Mouse (Mus musculus): ENCODE data around the gene Ech1.
A peak's percentile ranks its signal among the peaks of the same experiment; 100 is the strongest.

Ech1 gene

DNA sequence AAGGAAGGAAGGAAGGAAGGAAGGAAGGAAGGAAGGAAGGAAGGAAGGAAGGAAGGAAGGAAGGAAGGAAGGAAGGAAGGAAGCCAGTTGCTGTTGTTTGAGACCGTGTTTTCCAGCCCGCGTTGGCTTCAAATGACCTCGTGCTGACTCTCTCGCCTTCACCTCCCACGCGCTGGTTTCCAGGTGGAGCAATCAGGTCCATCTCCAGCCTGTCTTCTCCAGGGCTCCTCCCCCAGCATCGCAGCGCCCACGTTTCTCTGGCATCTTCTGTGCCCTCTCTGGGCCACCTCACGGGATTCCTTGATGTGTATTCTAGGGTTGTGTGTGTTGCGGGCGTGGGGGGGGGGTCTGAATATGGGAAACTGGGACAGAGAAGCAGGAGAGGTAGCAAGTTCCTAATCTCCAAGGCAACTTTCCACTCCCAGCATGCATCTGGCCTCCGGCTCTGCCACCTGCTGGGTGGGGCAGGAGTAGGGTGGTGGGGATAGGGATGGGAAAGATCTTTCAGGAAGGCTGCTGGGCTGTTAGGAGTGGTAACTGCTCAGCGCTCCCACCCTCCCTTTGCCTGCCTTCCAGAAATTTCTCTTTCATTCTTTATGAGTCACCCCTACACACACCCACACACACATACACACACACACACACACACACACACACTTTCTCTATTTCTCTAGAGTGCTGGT is 37.9 kb downstream of the Ech1 start:
- DNase-seq (ENCODE audit: low spot score): peak; percentile 61

DNA sequence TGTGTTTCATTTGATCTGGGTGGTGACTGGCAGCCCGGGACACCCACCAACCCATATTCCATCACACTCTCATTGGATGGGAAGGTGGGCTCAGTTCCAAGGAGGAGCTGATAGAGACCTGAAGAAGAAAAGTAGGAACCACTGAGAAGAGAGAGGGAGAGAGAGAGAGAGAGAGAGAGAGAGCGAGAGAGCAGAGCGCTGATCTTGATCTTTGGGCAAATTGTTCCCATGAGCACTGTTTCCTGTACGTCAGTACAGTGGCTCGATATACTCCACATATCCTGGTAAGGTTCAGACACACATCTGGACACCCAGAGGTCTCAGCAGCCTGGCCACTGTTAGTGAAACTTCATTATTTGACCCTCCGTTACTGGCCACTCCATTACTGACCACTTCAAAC is 38.5 kb downstream of the Ech1 start, which contains the start of gene Lgals7:
Gene Lgals7 (plus strand): TSS at position 314 of the 400 bp plus-strand sequence.
- DNase-seq (ENCODE audit: low spot score): no peak

DNA sequence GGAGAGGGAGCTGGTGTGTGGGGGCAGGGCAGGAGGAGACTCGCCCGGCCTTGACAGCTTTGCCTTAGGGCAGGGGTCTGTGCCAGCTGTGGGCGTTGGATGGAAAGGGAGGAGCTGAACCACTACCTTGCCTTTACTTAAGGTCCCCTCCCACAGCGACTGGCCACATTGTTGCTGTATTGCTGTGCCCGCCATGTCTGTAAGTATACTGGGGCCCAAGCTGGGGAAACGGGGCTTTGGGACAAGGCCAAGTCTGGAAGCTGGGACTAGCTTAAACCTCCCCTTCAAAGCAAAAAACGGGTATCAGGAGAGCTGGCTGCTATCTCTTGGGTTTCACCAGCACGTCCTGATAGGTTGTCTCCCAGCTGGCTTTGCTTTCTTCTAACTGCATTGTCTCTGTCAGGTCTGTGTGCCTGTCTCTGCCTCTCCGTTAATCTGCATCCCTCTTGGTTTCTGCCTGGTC is 39.3 kb downstream of the Ech1 start:
- peak; percentile 71 for DNase-seq (ENCODE audit: low spot score)

DNA sequence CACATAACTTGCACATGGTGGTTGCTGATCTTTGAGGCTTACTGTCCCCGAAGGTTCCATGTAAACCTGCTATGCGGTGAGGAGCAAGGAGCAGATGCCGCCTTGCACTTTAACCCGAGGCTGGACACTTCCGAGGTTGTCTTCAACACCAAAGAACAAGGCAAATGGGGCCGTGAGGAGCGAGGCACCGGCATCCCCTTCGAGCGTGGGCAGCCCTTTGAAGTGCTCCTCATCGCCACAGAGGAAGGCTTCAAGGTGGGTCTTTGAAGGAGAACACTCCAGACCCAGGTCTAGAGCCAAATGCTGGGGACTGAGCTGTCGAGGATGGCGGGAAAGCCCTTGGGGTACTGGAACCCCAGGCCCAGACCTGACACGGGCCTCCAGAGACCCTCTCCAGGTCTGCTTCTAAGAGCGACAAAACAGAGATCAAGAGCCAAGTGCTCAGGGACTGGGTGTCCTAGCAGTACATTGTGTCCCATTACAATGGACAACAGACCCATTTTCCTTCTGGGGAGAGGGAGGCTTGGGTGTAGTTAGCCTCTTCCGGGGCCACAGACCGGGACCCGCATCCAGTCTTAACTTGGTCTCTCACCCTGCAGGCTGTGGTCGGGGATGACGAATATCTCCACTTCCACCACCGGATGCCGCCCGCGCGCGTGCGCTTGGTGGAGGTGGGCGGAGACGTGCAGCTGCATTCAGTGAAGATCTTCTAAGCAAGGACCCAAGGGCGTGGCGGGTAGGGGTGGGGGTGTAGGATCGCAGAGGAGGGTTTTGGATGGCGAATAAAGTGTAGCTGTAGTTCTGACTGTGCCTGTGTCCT is 40.7 kb downstream of the Ech1 start:
- peak; percentile 85 for DNase-seq (ENCODE audit: low spot score)

DNA sequence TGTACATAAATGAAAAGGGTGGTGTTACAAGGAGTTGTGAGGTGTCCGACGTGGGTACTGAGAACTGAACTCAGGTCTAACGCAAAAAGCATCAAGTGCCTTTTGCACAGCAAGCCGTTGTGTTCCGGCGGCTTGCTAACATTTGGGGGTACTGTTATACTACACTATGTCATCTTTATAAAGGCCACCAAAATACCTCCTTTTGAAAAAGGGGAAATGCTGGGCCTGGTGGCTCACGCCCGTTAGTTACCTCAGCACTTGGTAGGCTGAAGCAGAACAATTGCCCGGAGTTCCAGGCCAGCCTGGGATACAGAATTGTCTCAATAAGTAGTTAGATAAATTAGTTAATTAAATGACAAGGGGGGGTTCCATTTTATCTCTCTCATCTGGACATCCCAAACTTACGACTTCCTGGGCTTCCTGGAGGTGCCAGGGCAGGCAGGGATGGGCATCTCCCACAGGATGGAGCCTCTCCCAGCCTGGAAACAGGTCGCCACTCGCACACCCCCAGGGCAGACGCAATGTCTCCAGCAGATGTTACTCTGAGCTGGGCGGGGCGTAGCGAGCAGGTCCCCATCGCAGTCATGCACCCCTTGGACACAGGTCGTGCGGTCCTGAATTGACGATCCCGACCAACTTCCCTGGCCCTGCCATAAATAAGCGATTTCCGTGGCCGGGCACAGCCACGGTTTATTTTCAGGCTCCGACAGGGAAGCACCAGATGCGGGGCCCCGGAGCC is 41.9 kb downstream of the Ech1 start:
- DNase-seq (ENCODE audit: low spot score): peak; percentile 60

DNA sequence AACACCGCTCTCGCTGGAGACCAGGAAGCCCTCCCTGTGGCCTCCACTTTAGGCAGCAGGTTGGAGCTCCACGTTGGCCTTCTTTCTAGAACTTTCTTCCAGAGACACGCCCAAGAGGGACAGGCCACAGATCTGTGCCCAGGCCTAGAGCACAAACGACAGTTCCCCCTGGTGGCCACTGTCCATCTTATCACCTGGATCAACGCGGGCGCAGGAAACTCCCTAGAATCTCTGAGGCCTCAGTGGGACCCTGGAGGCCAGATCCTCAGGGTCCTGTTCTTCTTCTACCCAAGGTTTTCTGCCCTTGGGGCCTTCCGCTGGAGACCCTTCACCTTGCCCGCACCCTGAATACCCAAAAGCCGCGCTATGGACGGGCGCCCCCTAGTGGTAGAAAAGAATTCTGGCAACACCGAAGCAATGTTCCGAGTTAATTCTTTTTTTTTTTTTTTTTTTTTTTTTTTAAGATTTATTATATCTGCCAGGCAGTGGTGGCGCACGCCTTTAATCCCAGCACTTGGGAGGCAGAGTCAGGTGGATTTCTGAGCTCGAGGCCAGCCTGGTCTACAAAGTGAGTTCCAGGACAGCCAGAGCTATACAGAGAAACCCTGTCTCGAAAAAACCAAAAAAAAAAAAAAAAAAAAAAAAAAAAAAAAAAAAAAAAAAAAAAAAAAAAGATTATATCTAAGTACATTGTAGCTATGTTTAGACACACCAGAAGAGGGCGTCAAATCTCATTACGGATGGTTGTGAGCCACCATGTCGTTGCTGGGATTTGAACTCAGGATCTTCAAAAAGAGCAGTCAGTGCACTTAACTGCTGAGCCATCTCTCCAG is 42.7 kb downstream of the Ech1 start:
- DNase-seq (ENCODE audit: low spot score): peak; percentile 87

DNA sequence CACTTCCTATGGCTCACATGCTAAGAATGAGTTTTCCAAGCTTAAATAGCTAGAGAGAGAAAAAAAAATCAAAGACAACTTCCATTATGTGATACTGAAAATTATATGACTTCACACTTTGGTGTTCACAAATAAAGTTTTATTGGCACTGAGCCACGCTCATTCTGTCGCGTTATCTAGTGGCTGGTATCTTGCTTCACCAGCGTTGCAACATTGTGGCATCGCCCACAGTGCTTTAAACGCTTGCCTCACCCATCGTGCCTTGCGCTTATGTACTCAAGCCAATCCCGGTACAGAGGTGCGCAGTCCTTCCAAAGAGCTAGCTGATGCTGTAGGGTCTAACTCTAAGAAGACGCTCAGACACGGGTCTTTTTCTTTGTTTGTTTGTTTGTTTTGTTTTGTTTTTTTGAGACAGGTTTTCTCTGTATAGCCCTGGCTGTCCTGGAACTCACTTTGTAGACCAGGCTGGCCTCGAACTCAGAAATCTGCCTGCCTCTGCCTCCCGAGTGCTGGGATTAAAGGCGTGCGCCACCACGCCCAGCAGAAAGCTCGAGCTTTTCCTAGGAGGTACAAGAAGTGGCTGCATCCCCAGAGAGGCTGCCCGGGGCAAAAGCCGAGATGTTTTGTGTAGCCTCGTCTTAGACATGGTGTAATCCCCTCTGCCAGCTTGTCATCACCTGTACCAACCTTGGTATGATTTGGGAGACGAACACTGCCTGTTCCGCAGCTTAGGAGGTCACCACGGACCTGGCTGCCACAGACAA is 46.1 kb downstream of the Ech1 start:
- peak; percentile 68 for DNase-seq (ENCODE audit: low spot score)

DNA sequence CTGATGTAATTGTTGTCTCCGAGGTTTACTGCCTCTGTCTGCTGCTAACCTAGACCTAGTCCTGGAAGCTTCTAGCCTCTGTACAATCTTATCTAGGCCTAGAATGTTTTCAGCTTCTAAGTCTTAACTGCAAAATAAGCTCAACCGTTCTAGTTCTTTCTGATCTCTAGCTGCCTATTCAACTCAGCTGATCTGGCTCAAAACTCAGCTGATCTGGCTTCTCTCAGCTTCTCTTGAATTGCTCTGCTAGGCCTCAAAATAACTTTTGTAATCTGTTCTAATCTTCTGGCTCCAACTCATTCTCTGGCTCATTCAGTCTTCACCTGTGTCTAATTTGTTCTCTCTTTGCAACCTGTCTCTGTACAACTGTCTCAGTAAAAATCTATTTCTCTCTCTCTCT is 49.5 kb downstream of the Ech1 start:
- no peak for DNase-seq (ENCODE audit: low spot score)

DNA sequence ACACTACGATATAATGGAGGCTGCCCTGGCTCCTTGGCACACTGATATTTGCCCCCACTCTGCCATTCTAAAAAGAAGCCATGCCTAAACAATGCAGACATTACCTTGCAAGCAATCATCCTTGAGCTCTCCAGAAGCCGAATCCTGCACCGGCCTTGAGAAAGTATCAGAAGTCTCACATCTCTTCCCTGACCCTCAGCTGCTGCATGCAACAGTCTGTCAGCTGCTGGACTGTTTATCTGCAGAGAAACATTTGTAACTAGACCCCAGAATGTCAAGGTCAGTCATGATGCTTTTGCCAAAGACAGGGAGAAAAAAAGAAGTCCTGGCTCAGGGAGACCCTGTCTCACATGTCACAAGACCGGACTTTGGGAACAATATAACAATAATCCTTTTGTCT is 51.1 kb downstream of the Ech1 start:
- DNase-seq (ENCODE audit: low spot score): no peak

DNA sequence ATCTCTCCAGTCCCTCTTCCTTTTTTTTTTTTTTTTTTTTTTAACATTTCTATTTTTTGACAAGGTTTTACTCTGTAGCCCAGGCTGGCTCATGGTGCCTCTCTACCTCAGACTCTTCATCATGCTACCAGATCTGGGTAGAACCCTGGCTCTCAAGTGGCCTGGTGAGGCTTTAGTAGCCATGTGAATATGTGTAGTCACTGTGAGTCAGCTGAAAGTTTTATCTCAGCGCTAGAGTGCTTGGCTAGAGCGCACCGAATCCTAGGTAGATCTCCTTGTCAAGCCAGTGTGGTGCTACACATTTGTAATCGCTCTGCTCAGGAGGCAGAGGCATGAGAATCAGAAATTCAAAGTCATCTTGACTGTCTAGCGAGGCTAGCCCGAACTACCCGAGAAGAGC is 52.1 kb downstream of the Ech1 start:
- no peak for DNase-seq (ENCODE audit: low spot score)

DNA sequence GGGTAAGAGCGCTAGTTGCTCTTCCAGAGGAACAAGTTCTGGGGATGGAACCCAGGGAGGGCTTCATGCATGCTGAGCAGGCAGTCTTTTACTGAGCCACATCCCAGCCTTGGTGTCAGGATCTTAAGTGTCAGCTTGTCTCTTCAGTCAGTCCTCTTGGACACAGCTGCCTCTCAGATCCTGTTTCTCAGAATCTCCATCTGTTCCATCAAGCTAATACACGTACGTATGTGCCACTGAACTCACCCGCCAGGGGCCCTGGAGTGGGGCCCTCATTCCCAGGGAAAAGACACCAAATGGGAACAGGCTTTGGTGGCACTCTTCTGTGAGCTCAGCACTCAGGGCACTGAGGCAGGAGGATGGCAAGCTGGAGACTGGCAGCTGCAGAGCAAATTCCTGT is 52.8 kb downstream of the Ech1 start:
- no peak for DNase-seq (ENCODE audit: low spot score)

DNA sequence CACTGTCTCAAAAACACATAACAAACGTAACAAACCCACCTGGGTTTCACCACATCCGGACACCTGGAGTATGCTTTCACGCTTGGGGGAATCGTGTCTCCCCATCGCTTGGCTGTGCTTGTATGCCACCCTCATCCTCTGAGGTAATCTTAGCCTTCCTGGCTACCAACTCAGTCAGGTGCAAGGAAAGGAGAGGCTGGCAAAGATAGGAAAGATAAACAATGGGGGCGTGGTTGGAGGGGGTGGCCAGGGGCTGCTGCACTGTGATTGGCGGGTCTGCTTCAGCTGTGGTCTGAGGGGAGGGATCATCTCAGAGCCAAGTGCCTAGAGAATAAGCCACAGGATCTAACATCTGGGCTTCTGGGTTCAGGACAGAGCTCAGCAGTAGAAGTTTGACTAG is 54.6 kb downstream of the Ech1 start:
- DNase-seq (ENCODE audit: low spot score): no peak

DNA sequence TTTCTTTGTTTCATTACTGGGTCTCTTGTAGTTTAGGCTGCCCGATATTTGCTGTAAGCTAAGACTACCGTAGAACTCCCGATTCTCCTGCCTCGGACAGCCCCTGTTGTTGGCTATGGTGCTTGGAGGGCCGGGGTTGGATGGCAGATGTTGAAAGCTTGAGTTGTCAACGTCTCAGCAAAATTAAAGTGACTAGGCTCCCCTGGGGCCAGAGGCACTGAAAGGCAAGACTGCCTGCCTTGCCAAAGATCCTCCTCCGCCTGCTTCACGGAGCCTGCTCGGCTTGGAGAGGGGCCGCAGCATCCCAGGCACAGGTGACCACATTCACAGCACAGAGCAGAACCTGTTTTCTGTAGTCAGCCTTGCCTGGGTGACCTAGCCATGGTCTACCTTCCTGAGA is 55.5 kb downstream of the Ech1 start:
- DNase-seq (ENCODE audit: low spot score): no peak

DNA sequence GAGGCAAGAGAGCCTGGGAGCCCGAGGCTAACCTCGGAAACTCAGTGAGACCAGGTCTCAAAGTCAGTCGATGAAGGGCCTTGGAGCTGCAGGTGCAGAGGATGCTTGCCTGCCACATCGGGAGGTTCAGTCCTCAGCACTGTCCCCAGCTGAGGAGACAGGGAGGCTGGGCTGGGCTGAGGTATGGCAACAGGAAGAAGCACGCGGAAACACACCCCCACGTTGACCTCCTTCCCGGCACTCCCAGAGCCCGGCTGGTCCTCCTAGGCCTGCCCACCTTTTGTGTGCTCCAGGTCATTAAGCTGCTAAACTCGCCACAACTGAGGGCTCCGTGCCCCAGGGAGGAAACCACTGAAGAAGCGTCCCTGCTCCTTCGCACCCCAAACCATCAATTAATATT is 56.2 kb downstream of the Ech1 start, which contains the start of gene Capn12:
Gene Capn12 (plus strand): TSS at position 224 of the 400 bp plus-strand sequence.
- DNase-seq (ENCODE audit: low spot score): no peak
